Mouse (Mus musculus): ENCODE data around the gene Hras. TPM values are rescaled to one million over a fixed set of nuclear protein-coding genes. Genes with fewer than 3 reads are reported as not detected.
A peak's percentile ranks its signal among the peaks of the same experiment; 100 is the strongest.

The Hras gene
- polyA plus RNA-seq, 1 experiment from 2014 or later = 127 TPM

DNA sequence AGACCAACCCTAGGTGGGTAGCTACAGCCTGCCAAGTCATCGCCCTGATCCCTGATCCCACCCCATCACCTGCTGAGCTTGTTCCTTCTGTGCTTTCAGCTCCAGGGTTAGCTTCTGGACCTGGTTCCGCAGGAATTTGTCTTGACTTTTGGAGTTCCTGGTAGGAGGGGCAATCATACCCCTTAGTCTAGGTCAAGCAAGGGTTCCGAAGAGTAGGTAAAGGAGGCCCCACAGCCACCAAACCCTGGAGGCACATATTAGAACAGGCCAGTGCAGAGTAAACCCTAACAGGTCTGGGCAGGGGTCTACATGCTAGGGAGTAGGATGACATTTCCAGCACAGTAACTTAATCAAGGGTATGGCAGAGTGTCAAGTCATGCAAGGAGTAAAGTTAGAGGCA, 19.3 kb upstream of the Hras start:
- Histone ChIP-seq H3K27me3 (no peaks in the 10 kb centered on the region), H3K4me2 (replicated peaks) (no peak overlapping the region), H3K9ac (replicated peaks) (no peak overlapping the region), H3K4me3 (no peak overlapping the region), H3K27ac (replicated peaks) (no peak overlapping the region), H3K9me3 (no peaks in the 10 kb centered on the region), H3K36me3 (no peaks in the 10 kb centered on the region), H3K4me1 (peaks cover 19% of the 10 kb centered on the region)
- ATAC-seq (replicated peaks) = no peak
- whole genome bisulfite sequencing = 88% methylated on average over 3 of the region's 3 CpGs

DNA sequence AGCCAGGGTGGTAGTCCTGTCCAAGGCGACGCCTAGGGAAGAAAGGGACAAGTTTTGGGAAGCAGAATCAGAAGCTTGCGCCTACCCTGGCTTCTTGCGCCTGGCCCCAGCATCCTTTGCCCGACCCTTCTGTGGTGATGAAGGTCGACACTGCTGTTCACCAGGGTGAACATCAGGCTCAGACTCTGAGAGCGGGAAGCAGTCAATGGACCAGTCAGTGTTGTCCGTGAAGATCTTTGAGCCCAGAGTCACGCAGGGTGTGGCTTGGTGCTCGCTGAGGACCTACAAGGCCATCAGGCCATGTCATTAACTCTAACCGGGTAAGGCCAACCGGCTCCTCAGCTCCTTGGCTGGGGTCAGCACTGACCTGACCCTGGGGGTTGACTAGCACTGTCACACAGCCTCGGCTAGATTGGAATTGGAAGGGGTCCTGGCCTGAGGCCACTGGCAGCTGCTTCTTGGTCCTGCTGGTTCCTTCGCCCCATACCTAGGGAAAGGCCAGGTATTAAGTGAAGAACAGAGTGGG, 16.9 kb upstream of the Hras start:
- WGBS = 91% methylated on average over 14 of the region's 14 CpGs
- no peaks in the 10 kb centered on the region for H3K36me3 ChIP-seq
- H3K4me1 ChIP-seq = peaks cover 7% of the 10 kb centered on the region
- H3K27ac ChIP-seq (replicated peaks) = no peak overlapping the region
- no peaks in the 10 kb centered on the region for H3K27me3 ChIP-seq
- no peak overlapping the region for H3K4me2 ChIP-seq (replicated peaks)
- H3K9me3 ChIP-seq = no peaks in the 10 kb centered on the region
- no peak overlapping the region for H3K9ac ChIP-seq (replicated peaks)
- ATAC-seq (replicated peaks) = no peak
- no peak overlapping the region for H3K4me3 ChIP-seq

DNA sequence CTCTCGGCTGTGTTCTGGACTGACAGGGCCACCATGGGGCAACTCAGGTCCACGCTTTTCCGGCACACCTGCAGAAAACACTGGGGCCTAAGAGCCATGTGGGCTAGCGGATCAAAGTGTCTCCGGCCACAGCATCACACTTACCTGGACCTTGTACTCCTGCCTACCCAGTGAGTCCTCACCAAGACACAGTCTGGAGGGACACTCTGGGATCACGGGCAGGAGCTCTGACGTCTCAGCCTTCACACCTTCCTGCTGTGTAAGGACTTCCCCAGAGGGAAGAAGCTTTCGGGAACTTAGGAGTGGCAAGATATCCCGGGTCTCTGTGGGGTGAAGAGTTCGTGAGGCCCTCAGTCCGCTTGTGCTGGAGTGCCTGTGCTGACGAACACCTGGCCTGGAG, 16.3 kb upstream of the Hras start:
- Histone ChIP-seq H3K4me3 (no peak overlapping the region), H3K27me3 (no peaks in the 10 kb centered on the region), H3K9me3 (no peaks in the 10 kb centered on the region), H3K27ac (replicated peaks) (no peak overlapping the region), H3K9ac (replicated peaks) (no peak overlapping the region), H3K36me3 (no peaks in the 10 kb centered on the region), H3K4me1 (peaks cover 5% of the 10 kb centered on the region), H3K4me2 (replicated peaks) (no peak overlapping the region)
- WGBS = 87% methylated on average over 12 of the region's 12 CpGs
- no peak for ATAC-seq (replicated peaks)

DNA sequence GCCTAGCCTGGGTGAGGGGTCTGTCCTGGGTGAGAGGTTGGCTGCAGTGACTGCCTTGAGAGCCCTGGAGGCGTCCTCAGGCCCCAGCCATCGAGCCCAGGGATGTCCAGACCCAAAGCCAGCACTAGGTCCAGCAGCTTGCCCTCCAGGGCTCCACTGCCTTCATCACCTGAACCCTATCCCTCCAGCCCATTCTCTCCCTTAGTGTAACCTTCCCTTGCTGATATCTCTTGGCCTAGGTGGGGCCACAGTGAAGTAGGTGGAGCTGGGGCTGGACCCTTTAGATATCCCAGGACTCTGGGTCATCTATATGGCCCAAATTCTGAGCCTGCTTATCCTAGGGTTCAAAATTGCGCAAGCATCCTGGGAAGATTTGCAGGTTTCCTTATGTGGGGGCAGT, 15.7 kb upstream of the Hras start:
- Histone ChIP-seq H3K4me1 (no peaks in the 10 kb centered on the region), H3K36me3 (no peaks in the 10 kb centered on the region), H3K4me2 (replicated peaks) (no peak overlapping the region), H3K9me3 (no peaks in the 10 kb centered on the region), H3K27me3 (no peaks in the 10 kb centered on the region), H3K9ac (replicated peaks) (no peak overlapping the region), H3K27ac (replicated peaks) (no peak overlapping the region), H3K4me3 (no peak overlapping the region)
- 76% methylated on average over 3 of the region's 3 CpGs for WGBS
- ATAC-seq (replicated peaks) = no peak

DNA sequence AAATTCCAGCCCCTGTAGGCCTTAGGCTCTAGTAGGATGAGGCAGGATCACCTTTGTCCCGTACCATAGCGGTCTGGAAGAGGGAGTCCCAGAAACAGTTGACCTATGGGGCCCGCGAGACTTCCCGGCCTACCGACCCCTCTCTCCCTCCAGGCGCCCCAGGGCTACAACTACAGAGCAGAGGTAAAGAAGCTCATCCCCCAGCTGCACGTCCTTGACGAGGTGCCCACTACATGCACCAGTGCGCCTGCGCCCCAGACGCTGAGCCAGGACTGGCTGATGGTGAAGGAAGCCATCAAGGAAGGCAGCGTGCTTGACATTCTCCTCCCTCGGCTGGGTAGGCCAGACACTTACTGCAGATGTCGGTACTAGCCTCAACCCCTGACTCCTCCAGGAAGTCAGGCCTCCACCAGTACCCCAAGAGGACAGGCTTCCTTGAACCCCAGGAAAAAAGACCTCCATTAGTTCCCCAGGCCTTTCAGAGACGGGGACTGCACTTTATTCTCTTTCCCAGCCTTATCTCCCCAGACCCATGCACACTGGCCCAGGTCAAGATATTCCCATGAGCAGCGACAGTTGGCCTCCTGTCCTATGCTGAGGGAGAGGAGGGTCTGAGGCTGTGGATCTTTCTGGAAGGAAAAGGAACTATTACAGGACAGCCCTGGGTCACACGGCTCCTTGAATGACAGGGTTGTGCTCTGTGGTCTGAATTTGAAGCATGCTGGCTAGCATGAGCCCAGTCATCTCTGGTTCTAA, 12.6 kb upstream of the Hras start:
- H3K9ac ChIP-seq (replicated peaks) = no peak overlapping the region
- no peaks in the 10 kb centered on the region for H3K4me1 ChIP-seq
- no peak for ATAC-seq (replicated peaks)
- H3K9me3 ChIP-seq = no peaks in the 10 kb centered on the region
- H3K27ac ChIP-seq (replicated peaks) = no peak overlapping the region
- H3K4me3 ChIP-seq = no peak overlapping the region
- no peaks in the 10 kb centered on the region for H3K27me3 ChIP-seq
- H3K36me3 ChIP-seq = no peaks in the 10 kb centered on the region
- H3K4me2 ChIP-seq (replicated peaks) = no peak overlapping the region
- 94% methylated on average over 18 of the region's 18 CpGs for WGBS

DNA sequence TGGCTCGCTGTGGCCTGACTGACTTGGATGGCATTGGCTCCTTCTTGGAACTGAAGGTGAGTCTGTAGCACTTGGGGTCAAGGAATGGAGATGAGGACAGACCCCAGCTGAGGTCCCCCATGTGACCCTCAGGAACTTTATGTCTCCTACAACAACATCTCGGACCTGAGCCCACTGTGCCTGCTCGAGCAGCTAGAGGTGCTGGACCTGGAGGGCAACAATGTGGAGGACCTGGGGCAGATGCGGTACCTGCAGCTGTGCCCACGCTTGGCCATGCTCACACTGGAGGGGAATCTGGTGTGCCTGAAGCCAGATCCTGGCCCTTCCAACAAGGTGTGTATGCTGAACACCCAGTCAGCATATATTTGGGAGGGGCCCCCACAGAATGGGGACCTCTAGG, 11.7 kb upstream of the Hras start:
- no peak overlapping the region for H3K9ac ChIP-seq (replicated peaks)
- no peak overlapping the region for H3K4me2 ChIP-seq (replicated peaks)
- no peaks in the 10 kb centered on the region for H3K27me3 ChIP-seq
- H3K4me1 ChIP-seq = no peaks in the 10 kb centered on the region
- no peak overlapping the region for H3K4me3 ChIP-seq
- H3K9me3 ChIP-seq = no peaks in the 10 kb centered on the region
- no peak for ATAC-seq (replicated peaks)
- 91% methylated on average over 5 of the region's 5 CpGs for WGBS
- H3K27ac ChIP-seq (replicated peaks) = no peak overlapping the region
- H3K36me3 ChIP-seq = no peaks in the 10 kb centered on the region

DNA sequence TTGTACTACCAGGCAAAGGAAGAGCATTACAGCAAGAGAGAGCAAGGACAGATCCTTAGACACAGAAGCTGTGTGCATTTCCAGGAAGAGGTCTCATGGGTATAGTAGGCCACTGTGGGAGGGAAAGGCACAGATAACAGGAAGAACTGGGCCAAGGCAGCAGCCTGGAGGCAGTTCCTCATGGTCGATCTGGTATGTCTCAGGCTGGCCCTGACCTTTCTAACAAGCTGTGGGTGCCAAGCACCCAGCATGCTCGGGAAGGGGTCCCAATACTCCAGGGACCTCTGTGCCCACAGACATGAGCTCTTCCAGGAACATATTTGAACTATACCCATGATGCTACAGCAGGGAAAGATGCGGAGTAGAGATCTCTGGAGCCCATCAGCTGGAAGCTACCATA, 10.7 kb upstream of the Hras start:
- Histone ChIP-seq H3K4me2 (replicated peaks) (no peak overlapping the region), H3K4me1 (no peaks in the 10 kb centered on the region), H3K9me3 (no peaks in the 10 kb centered on the region), H3K27ac (replicated peaks) (no peak overlapping the region), H3K27me3 (no peaks in the 10 kb centered on the region), H3K4me3 (no peak overlapping the region), H3K36me3 (no peaks in the 10 kb centered on the region), H3K9ac (replicated peaks) (no peak overlapping the region)
- no peak for ATAC-seq (replicated peaks)
- WGBS = 81% methylated on average over 3 of the region's 3 CpGs

DNA sequence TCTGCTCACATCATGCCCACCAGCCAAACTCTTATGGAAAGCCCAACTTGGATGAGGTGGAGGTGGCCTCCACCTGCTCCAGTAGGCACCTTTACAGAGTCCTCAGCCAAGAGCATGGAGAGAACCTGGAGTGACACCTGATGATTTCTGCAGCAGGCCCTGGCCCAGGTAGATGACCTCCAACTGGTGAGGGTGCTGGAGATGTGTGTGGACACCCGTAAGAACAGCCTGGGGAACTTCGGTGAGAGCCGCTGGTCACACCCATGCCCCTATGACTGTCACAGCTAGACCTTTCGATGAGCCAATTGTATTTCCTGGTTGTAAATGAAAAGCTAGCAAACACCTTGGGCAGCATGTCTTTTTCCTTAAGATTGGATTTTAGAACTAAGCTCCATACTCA, 4.3 kb upstream of the Hras start:
- H3K4me1 ChIP-seq = peaks cover 16% of the 10 kb centered on the region
- no peak overlapping the region for H3K9ac ChIP-seq (replicated peaks)
- WGBS = 97% methylated on average over 4 of the region's 4 CpGs
- H3K27ac ChIP-seq (replicated peaks) = no peak overlapping the region
- H3K4me2 ChIP-seq (replicated peaks) = no peak overlapping the region
- no peaks in the 10 kb centered on the region for H3K27me3 ChIP-seq
- H3K4me3 ChIP-seq = no peak overlapping the region
- no peaks in the 10 kb centered on the region for H3K9me3 ChIP-seq
- H3K36me3 ChIP-seq = no peaks in the 10 kb centered on the region
- ATAC-seq (replicated peaks) = no peak

DNA sequence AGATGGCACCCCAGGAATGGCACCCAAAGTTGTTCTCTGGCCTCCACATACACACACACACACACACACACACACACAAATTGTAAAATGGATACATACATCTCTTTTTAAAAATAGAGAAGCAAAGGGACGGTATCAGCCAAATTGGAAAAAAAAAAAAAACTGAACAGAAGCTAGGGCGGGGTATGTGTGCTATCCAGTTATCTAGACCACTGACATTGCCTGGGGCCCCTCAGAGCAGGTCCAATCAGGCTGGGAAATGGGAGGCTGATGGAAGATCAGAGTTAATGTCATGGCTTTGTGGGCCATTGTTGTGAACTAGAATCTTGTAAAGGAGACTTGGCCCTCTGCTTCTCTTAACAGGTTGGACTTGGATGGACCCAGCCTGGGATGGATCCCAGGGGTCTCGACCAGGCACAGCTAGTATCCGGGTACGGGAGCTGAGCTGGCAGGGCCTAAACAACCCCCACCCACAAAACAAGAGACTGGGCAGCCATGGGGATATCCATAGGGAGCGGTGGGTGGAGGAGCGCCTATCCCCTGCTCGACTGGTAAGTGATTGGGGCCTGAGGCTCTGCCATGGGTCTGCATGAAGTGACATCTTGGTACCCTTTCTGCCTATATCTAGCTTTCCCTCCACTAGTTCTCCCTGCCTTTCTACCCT, 2.9 kb upstream of the Hras start:
- no peaks in the 10 kb centered on the region for H3K27me3 ChIP-seq
- ATAC-seq (replicated peaks) = no peak
- no peak overlapping the region for H3K4me2 ChIP-seq (replicated peaks)
- H3K9ac ChIP-seq (replicated peaks) = no peak overlapping the region
- H3K4me1 ChIP-seq = peaks cover 30% of the 10 kb centered on the region
- no peak overlapping the region for H3K27ac ChIP-seq (replicated peaks)
- no peaks in the 10 kb centered on the region for H3K9me3 ChIP-seq
- WGBS = 94% methylated on average over 8 of the region's 8 CpGs
- H3K36me3 ChIP-seq = 0 out of 2 replicates have a peak, but pooled peaks cover 4% of the 10 kb centered on the region
- no peak overlapping the region for H3K4me3 ChIP-seq

DNA sequence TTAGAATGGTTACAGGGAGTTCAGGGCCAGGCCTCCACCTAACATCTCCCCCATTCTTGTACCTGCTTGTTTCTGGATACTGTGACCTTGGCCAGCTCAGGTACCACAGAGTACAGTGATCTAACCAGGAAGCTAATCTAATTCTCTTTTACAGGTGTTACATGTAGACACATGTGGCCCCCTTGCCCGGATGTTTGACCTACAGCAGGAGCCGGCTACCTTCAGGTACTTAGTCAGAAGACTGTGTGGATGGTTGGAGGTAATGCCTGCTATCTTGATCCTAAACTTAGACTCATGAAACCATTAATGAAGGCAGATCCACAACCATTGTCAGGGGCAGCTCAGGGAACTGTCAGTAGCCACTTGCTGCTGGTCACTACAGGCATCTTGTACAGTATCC, 1.9 kb upstream of the Hras start:
- peak overlapping the region; percentile 100; the same call in 1 of the 2 replicates for H3K4me2 ChIP-seq (replicated peaks)
- WGBS = 94% methylated on average over 2 of the region's 2 CpGs
- peaks cover 13% of the 10 kb centered on the region for H3K36me3 ChIP-seq
- H3K4me3 ChIP-seq = no peak overlapping the region; the same call in 1 of the 2 replicates
- H3K4me1 ChIP-seq = peaks cover 31% of the 10 kb centered on the region
- H3K9me3 ChIP-seq = no peaks in the 10 kb centered on the region
- H3K27ac ChIP-seq (replicated peaks) = no peak overlapping the region
- peak overlapping the region; percentile 48; the same call in 1 of the 2 replicates for H3K9ac ChIP-seq (replicated peaks)
- no peaks in the 10 kb centered on the region for H3K27me3 ChIP-seq
- ATAC-seq (replicated peaks) = no peak

DNA sequence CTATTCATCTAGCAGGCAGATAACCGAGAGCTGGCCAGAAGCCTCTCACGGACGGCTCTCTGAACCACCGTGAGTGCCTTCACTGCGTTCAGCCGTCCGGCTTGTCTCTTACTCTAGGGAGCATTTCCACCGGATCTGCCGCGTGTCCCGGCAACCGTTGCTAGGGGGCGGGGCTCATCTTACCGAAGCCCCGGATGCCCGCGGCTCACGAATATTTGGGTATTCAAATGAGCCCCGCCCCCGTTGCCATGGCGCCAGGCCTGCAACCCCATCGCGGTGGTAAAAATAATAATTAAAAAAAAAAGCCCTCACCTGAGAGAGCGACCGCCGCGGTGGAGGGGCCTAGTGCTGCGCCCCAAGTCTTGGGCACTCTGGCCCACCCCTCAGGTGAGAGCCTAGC, 1.0 kb upstream of the Hras start:
- no peaks in the 10 kb centered on the region for H3K27me3 ChIP-seq
- WGBS = under 1% methylated on average over 28 of the region's 28 CpGs
- H3K4me2 ChIP-seq (replicated peaks) = peak overlapping the region; percentile 100
- no peaks in the 10 kb centered on the region for H3K9me3 ChIP-seq
- peak overlapping the region; percentile 84 for H3K27ac ChIP-seq (replicated peaks)
- peak overlapping the region; percentile 97 for H3K4me3 ChIP-seq
- H3K9ac ChIP-seq (replicated peaks) = peak overlapping the region; percentile 54
- H3K4me1 ChIP-seq = peaks cover 31% of the 10 kb centered on the region
- peaks cover 22% of the 10 kb centered on the region for H3K36me3 ChIP-seq
- peak; percentile 39 for ATAC-seq (replicated peaks)

DNA sequence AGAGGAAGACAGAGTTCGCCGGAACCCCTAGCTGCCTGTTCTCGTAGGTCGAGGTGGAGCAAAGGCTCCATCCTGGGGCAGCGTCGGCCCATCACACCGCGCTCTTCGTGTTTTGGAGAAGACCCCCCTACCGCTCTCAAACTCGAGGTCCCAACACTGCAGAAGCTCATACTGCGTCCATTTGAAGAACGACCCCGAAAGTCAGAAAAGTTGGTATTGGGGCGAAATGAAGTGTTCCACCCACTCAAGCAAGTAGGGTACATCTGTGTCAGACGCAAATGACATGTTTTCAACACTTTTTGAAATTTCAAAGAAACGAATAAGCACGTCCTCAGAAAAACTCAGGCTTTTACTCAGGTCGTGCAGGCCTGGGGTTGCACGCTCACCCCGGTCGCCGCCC, 604 bp upstream of the Hras start:
- peak overlapping the region; percentile 100 for H3K4me2 ChIP-seq (replicated peaks)
- H3K27me3 ChIP-seq = no peaks in the 10 kb centered on the region
- peak overlapping the region; percentile 54 for H3K9ac ChIP-seq (replicated peaks)
- WGBS = under 1% methylated on average over 23 of the region's 23 CpGs
- H3K4me3 ChIP-seq = peak overlapping the region; percentile 97
- peak overlapping the region; percentile 84 for H3K27ac ChIP-seq (replicated peaks)
- peaks cover 31% of the 10 kb centered on the region for H3K4me1 ChIP-seq
- H3K36me3 ChIP-seq = peaks cover 26% of the 10 kb centered on the region
- no peaks in the 10 kb centered on the region for H3K9me3 ChIP-seq
- ATAC-seq (replicated peaks) = no peak
